Mouse (Mus musculus) lung, postnatal 0 days (tissue): ENCODE results near the gene Ppig. TPM values are rescaled to one million over a fixed set of nuclear protein-coding genes. Genes with fewer than 3 reads are reported as not detected.
A peak's percentile ranks its signal among the peaks of the same experiment; 100 is the strongest.

Experiments
- ATAC-seq: fragments of 200-750 bp; cut with Nextera tagmentation; 2 replicates; pipeline ENCODE4 v1.8.0; 2017; ENCODE audit warnings: moderate library complexity
- DNase-seq: peaks from one replicate; pipeline ENCODE4 v3.0.0-alpha.2; 2016; ENCODE audit warnings: low spot score
- H3K27ac ChIP-seq: fragments of 300-500 bp; sonication (generic); 2 replicates; pipeline ENCODE4 v1.5.1; 2014; ENCODE audit warnings: antibody characterized with exemption, mild to moderate bottlenecking, low read length, mixed read lengths
- H3K27me3 ChIP-seq: fragments of 300-500 bp; sonication (generic); replicated peaks from 2 replicates; pipeline ENCODE4 v1.6.1; 2014; ENCODE audit warnings: low read length, mixed read lengths; ENCODE audit not compliant: insufficient read depth
- H3K36me3 ChIP-seq: fragments of 300-500 bp; sonication (generic); 2 replicates; pipeline ENCODE4 v1.6.1; 2014; ENCODE audit warnings: low read length, mixed read lengths; ENCODE audit not compliant: insufficient read depth
- H3K4me1 ChIP-seq: fragments of 300-500 bp; sonication (generic); 2 replicates; pipeline ENCODE4 v1.6.1; 2014; ENCODE audit warnings: antibody characterized with exemption, low read depth, low read length, mixed read lengths; ENCODE audit not compliant: insufficient read depth
- H3K4me2 ChIP-seq: fragments of 300-500 bp; sonication (generic); replicated peaks from 2 replicates; pipeline ENCODE4 v1.6.1; 2014; ENCODE audit warnings: low read depth, mild to moderate bottlenecking, low read length, moderate library complexity, mixed read lengths
- H3K4me3 ChIP-seq: fragments of 300-500 bp; sonication (generic); 2 replicates; pipeline ENCODE4 v1.5.1; 2014; ENCODE audit warnings: low read depth, low read length
- H3K9ac ChIP-seq: fragments of 300-500 bp; sonication (generic); replicated peaks from 2 replicates; pipeline ENCODE4 v1.6.1; 2014; ENCODE audit warnings: low read depth, mild to moderate bottlenecking
- H3K9me3 ChIP-seq: fragments of 300-500 bp; sonication (generic); 2 replicates; pipeline ENCODE4 v1.6.1; 2016; ENCODE audit warnings: low read length, mixed read lengths
- CTCF ChIP-seq: IDR thresholded peaks from 2 replicates; pipeline ENCODE4 v1.5.1; 2016; ENCODE audit warnings: antibody characterized with exemption, mild to moderate bottlenecking
- EP300 ChIP-seq: IDR thresholded peaks from 2 replicates; pipeline ENCODE4 v1.6.1; 2016; ENCODE audit warnings: antibody characterized with exemption, mild to moderate bottlenecking, control low read depth
- WGBS: fragments of 180-500 bp; shearing (Covaris S2); extraction: QIAGEN DNeasy Blood & Tissue Kit; methylation state at CpG from one replicate; pipeline ENCODE4 v1.1.7; 2014; 5-methylcytosine and 5-hydroxymethylcytosine counted together
- polyA plus RNA-seq: library from polyadenylated mRNA; unstranded; fragments of >200 nt; fragmentation: Nextera tagmentation; extraction: Ambion mirVana; gene quantifications from 2 replicates; pipeline ENCODE4 v1.2.1, GENCODE M21; 2015

Ppig gene
- polyA plus RNA-seq, 1 experiment from 2014 or later, result 96.5 TPM

DNA sequence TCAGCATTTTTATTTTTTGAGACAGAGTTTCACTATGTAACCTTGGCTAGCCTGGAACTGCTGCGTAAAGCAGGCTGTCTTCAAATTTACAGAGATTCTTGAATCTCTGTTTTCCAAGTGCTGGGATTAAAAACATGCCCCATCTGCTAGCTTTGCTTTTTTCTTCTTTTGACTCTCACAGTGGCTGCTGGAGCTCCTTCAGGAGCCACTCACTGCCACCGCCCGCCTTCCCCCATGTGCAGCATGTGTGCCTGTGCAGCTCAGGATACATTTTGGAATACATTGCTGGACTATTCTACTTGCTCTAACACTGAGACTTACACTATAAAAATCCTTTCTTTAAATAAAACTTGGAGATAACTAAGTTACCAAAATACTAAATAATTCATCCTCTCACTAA is 51.0 kb downstream of the Ppig start:
- Histone ChIP-seq H3K9ac (no peak overlapping the region), H3K36me3 (no peaks in the 10 kb centered on the region), H3K4me2 (no peak overlapping the region), H3K9me3 (no peaks in the 10 kb centered on the region), H3K27me3 (no peaks in the 10 kb centered on the region), H3K27ac (no peak overlapping the region), H3K4me3 (no peak overlapping the region), H3K4me1 (no peaks in the 10 kb centered on the region)
- DNase-seq (no peak), ATAC-seq (no peak)
- 96% methylated on average over 3 of the region's 3 CpGs for WGBS
- no peak for TF ChIP-seq CTCF
- no peak for TF ChIP-seq EP300

DNA sequence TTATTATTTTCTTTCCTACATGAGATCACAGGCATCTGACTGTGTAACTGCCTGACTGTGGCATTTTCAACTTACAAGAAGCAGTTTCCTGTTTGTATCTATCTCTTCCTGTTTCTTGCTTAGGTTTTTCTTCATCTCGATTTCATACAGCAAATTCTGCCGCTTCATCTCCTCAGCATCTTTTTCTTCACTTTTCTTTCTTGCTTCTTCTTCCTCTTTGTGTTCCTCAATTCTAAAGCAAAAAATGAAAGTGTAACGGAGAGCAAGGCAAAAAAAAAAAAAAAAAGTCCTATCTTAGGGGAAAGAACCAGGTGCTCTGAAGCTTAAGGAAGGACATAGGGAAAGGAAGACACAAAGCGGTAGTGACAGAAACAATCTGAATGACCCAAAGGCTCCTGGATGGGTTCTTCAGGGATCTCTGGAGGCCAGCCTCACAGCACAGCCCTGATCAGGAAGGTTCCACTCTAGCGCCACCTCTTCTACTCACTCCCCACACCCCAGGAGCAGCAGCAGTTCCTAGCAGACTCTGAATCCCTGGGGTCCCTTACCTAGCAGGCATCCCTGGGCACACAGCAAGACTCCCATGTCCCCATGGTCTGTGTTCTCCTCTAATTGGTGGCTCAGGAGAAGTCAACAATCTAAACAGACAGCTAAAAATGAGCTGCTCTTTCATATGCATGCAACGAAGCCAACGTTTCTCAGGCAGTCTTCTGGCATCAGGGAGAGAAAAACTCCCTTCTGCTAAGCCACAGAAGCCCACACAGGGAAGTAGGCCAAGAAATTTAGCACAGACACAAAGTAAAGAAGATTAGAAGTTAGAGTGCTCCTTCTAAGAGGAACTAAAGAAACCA is 55.9 kb downstream of the Ppig start:
- TF ChIP-seq CTCF (no peak), EP300 (no peak)
- Histone ChIP-seq H3K4me1 (no peaks in the 10 kb centered on the region), H3K9me3 (no peaks in the 10 kb centered on the region), H3K36me3 (no peaks in the 10 kb centered on the region), H3K27ac (no peak overlapping the region), H3K4me2 (no peak overlapping the region), H3K4me3 (no peak overlapping the region), H3K27me3 (no peaks in the 10 kb centered on the region), H3K9ac (no peak overlapping the region)
- DNase-seq, result no peak
- 53% methylated on average over 7 of the region's 7 CpGs for WGBS
- no peak for ATAC-seq

DNA sequence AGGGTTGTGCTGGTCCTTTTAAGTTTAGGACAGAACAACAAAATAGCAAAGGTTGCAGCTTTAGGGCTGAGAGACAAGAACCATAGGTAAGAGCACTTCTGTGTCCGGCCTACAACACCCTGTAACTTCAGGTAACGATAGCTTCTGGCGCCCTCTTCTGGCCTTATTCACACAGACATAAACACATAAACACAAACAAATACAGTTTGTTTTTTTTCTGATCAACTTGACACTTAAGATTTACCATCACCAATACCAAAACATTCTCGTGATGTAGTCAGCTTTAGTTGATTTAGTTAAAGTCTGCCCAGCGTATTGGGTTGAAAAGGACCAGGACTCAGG is 56.5 kb downstream of the Ppig start:
- Histone ChIP-seq H3K9ac (no peak overlapping the region), H3K4me1 (no peaks in the 10 kb centered on the region), H3K36me3 (no peaks in the 10 kb centered on the region), H3K27ac (no peak overlapping the region), H3K27me3 (no peaks in the 10 kb centered on the region), H3K4me3 (no peak overlapping the region), H3K9me3 (no peaks in the 10 kb centered on the region), H3K4me2 (no peak overlapping the region)
- no peak for ATAC-seq
- 36% methylated on average over 5 of the region's 5 CpGs for WGBS
- DNase-seq, result peak; percentile 14
- TF ChIP-seq EP300 (no peak), CTCF (peak; percentile 42)

DNA sequence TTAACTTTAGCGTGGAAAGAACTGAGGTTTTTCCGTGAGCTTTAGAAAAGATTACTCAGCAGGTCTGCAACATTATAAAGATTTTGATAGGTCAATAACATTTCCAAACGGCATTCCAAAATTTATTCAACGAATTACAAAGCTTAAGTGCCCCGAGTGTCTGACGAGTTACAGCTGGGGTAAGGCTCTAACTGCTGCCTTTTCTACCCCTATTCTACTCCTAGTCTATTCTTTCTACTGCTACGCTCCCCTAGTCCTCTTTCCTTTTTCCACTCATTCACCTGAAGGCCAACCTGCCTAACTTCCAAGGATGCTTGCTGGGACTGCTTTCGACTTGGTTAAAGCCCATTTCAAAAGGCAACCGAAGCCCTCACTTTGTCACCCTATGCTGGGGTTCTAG is 66.6 kb downstream of the Ppig start:
- peaks cover 3% of the 10 kb centered on the region; the same call in 1 of the 2 replicates for H3K4me1 ChIP-seq
- TF ChIP-seq EP300 (no peak), CTCF (no peak)
- peak; percentile 56 for DNase-seq
- 19% methylated on average over 9 of the region's 9 CpGs for WGBS
- H3K27ac ChIP-seq, result peak overlapping the region; percentile 77
- 0 out of 2 replicates have a peak, but pooled peaks cover 5% of the 10 kb centered on the region for H3K36me3 ChIP-seq
- no peaks in the 10 kb centered on the region for H3K9me3 ChIP-seq
- peak; percentile 30 for ATAC-seq
- H3K9ac ChIP-seq, result peak overlapping the region; percentile 55
- H3K4me2 ChIP-seq, result peak overlapping the region; percentile 76
- peak overlapping the region; percentile 65 for H3K4me3 ChIP-seq
- no peaks in the 10 kb centered on the region for H3K27me3 ChIP-seq

DNA sequence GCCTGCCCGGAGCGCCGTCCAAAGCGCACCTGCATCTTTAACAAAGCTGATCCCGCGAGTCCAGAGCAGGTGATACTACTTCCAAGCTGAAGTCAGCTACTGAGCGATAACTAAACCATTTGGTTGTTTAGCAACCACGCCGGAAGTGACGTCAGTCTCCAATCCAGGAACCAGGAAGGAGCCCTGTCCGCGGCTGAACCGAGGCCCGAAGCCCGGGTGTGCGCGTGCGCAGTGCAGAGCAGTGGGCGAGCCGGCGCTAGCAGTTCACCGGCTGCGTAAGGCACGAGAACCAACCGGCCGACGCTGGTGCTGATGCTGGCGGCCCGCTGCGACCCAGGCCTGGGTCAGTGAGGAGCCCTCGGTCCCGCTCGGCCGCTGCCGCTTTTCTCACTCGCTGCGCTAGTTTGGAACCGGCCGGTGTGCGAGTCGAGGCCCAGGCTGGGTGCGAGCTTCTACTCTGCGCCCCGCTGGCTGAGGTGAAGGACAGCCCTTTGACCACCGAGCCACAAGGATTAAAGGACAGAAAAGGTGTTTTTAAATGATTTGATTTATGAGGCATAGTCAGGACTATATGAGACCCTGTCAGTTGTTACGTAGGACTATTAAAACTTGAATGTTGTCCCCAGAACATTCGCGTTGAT is 67.2 kb downstream of the Ppig start, which contains the start of the genes Ccdc173 and Phospho2:
Gene Ccdc173 (minus strand): TSS at position 147 of the 641 bp plus-strand sequence.
Gene Phospho2 (plus strand): TSS at position 195 of the 641 bp plus-strand sequence.
- no peaks in the 10 kb centered on the region for H3K9me3 ChIP-seq
- DNase-seq (peak; percentile 99), ATAC-seq (peak; percentile 97)
- H3K4me3 ChIP-seq, result peak within 1 kb of the TSS; percentile 65
- TF ChIP-seq CTCF (no peak), EP300 (no peak)
- no peaks in the 10 kb centered on the region for H3K27me3 ChIP-seq
- 0 out of 2 replicates have a peak, but pooled peaks cover 5% of the 10 kb centered on the region for H3K36me3 ChIP-seq
- WGBS, result under 1% methylated on average over 48 of the region's 48 CpGs
- H3K4me1 ChIP-seq, result peaks cover 3% of the 10 kb centered on the region; the same call in 1 of the 2 replicates
- H3K9ac ChIP-seq, result peak within 1 kb of the TSS; percentile 55
- H3K27ac ChIP-seq, result peak within 1 kb of the TSS; percentile 85
- H3K4me2 ChIP-seq, result peak within 1 kb of the TSS; percentile 76

DNA sequence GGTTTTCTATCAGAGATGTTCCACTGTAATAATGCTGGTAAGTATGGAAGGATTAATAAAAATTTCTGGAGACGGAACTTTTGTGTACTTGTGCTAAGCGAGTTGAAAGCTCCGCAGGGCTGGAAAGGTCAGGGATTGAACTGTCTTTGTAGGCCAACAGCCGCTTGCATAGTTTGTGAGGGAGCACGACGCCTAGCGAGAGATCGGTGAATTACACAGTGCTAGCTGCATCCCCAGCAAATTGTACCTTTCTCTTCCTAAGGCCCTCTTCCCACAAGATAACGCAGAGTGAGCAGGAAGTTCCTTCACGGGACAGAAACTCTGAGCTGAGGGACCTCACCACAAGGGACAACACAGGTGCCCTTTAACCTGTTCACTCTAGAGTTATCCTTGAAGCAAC is 67.9 kb downstream of the Ppig start:
- H3K4me3 ChIP-seq, result peak overlapping the region; percentile 65
- 1% methylated on average over 10 of the region's 10 CpGs for WGBS
- peak overlapping the region; percentile 76 for H3K4me2 ChIP-seq
- H3K9me3 ChIP-seq, result no peaks in the 10 kb centered on the region
- H3K4me1 ChIP-seq, result peaks cover 3% of the 10 kb centered on the region; the same call in 1 of the 2 replicates
- ATAC-seq, result peak; percentile 54
- H3K27ac ChIP-seq, result peak overlapping the region; percentile 85; the same call in 1 of the 2 replicates
- H3K36me3 ChIP-seq, result 0 out of 2 replicates have a peak, but pooled peaks cover 7% of the 10 kb centered on the region
- TF ChIP-seq EP300 (no peak), CTCF (peak; percentile 89)
- DNase-seq, result peak; percentile 88
- H3K27me3 ChIP-seq, result no peaks in the 10 kb centered on the region
- H3K9ac ChIP-seq, result peak overlapping the region; percentile 55; the same call in 1 of the 2 replicates
